Comparison of ENCODE assay signal across 28 mouse cellular contexts in genomic region chr9:86738067-86738466, GRCm38 (mm10). TPM values are rescaled to one million over a fixed set of nuclear protein-coding genes. Genes with fewer than 3 reads are reported as not detected.
"Had no signal": no experiment of that assay in that cellular context is flagged by ENCODE, and none has a peak within 500 bp of the region (broad histone marks: within the 10 kb centered on the region; RNA-seq: fewer than 3 reads in every experiment).

No protein-coding gene starts in this region.

- H3K4me3 ChIP-seq: heart, adult 2 months; heart, embryonic 13.5 days; heart, embryonic 15.5 days; hindbrain, embryonic 13.5 days; hindbrain, embryonic 15.5 days; intestine, embryonic 15.5 days; kidney, embryonic 15.5 days; limb, embryonic 13.5 days; limb, embryonic 15.5 days; liver, embryonic 12.5 days had no signal

- H3K36me3 ChIP-seq: heart, embryonic 13.5 days; heart, embryonic 15.5 days; hindbrain, embryonic 13.5 days; hindbrain, embryonic 15.5 days; intestine, embryonic 15.5 days; kidney, embryonic 15.5 days; limb, embryonic 13.5 days; limb, embryonic 15.5 days; liver, embryonic 12.5 days had no signal

- DNase-seq: gastrocnemius, postnatal 14 days; gastrocnemius, postnatal 36 days; heart, adult 2 months; heart, postnatal 14 days; heart, postnatal 36 days; kidney, adult 11 months; kidney, adult 2 months; kidney, adult 9 months; kidney, postnatal 14 days; kidney, postnatal 36 days; layer of hippocampus, adult 9-11 months; layer of hippocampus, postnatal 36 days; left cerebral cortex, postnatal 4 days had no signal

- H3K4me2 ChIP-seq: heart, embryonic 11.5 days; heart, embryonic 13.5 days; heart, embryonic 15.5 days; hindbrain, embryonic 13.5 days; hindbrain, embryonic 15.5 days; intestine, embryonic 15.5 days; kidney, embryonic 15.5 days; limb, embryonic 13.5 days; limb, embryonic 15.5 days; liver, embryonic 12.5 days had no signal

- H3K9ac ChIP-seq: heart, embryonic 13.5 days; heart, embryonic 15.5 days; hindbrain, embryonic 13.5 days; hindbrain, embryonic 15.5 days; intestine, embryonic 15.5 days; kidney, embryonic 15.5 days; limb, embryonic 13.5 days; limb, embryonic 15.5 days; liver, embryonic 12.5 days; liver, embryonic 14.5 days had no signal

- ATAC-seq: hindbrain, postnatal 0 days; intestine, embryonic 15.5 days; liver, embryonic 12.5 days had no signal

- H3K9me3 ChIP-seq: heart, embryonic 13.5 days; heart, embryonic 15.5 days; hindbrain, embryonic 13.5 days; hindbrain, embryonic 15.5 days; intestine, embryonic 15.5 days; kidney, embryonic 15.5 days; limb, embryonic 13.5 days; limb, embryonic 15.5 days; liver, embryonic 12.5 days had no signal

- H3K4me1 ChIP-seq: liver, embryonic 12.5 days had no signal

- H3K27me3 ChIP-seq: heart, embryonic 13.5 days; heart, embryonic 15.5 days; hindbrain, embryonic 13.5 days; hindbrain, embryonic 15.5 days; intestine, embryonic 15.5 days; kidney, embryonic 15.5 days; limb, embryonic 13.5 days; limb, embryonic 15.5 days had no signal

- H3K27ac ChIP-seq: heart, adult 2 months; hindbrain, embryonic 13.5 days; hindbrain, embryonic 15.5 days; hindbrain, postnatal 0 days; intestine, embryonic 15.5 days; kidney, embryonic 15.5 days; kidney, postnatal 0 days; limb, embryonic 13.5 days; limb, embryonic 15.5 days; liver, embryonic 12.5 days; liver, embryonic 14.5 days had no signal

RNA-seq across cellular contexts. Expression of gene Prss35, which starts 5.4 kb away (rescaled TPM):
- total RNA-seq: hematopoietic stem cell, adult 5-6 weeks; liver, adult 2 months had no signal
- polyA plus RNA-seq: liver, adult 2 months had no signal
